Mouse (Mus musculus): Measurements from ENCODE around the gene C2cd2.

C2cd2 gene

GRCm38 (mm10) chr16:97815269-97815668 lies 147.1 kb downstream of the C2cd2 start:
- no peak for DNase-seq (ENCODE audit: low read depth, low spot score)

GRCm38 (mm10) chr16:97814060-97814459 lies 148.3 kb downstream of the C2cd2 start:
- no peak for DNase-seq (ENCODE audit: low read depth, low spot score)

GRCm38 (mm10) chr16:97808881-97809280 lies 153.5 kb downstream of the C2cd2 start:
- no peak for DNase-seq (ENCODE audit: low read depth, low spot score)

- no peak for DNase-seq (ENCODE audit: low read depth, low spot score)
Observed at GRCm38 (mm10) chr16:97805646-97806045, 156.8 kb downstream of the C2cd2 start.

Data from brain, embryonic 18.5 days (tissue).